Mouse (Mus musculus) urinary bladder, adult 18-20 months (tissue): Measurements from ENCODE around the gene Slc25a18.

Source experiments
- DNase-seq, 2 experiments: peaks; one replicate each; pipeline ENCODE4 v3.0.0; 2022; ENCODE audit warnings: low spot score in 2 of 2, mixed read lengths in 2 of 2

The Slc25a18 gene

GRCm38 (mm10) chr6:120773149-120773628 lies at the start of gene Slc25a18:
Slc25a18 (plus strand) TSS chr6:120773578.
- DNase-seq, result no peak

DNA sequence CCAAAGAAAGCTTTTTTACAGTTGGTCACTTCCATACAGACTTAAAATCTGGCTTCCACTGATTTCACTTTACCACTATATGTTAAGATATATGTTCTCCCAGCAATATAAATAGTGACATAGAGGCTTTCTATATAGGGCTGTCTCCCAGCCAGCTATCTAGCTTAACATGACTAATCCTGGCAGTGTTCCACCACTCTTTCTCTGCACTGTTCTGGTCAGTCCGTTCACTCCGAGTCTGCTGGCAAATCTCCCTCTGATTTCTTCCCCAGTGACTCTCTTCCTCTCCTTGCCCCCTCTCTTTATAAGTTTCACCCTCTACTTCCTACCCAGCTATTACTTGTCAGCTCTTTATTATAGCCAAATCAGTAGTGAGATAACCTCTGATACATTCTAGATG lies 47.4 kb upstream of the Slc25a18 start:
- no peak for DNase-seq

- DNase-seq, result no peak
These were observed 37.4 kb upstream of the Slc25a18 start for GRCm38 (mm10) chr6:120736011-120736410.

DNA sequence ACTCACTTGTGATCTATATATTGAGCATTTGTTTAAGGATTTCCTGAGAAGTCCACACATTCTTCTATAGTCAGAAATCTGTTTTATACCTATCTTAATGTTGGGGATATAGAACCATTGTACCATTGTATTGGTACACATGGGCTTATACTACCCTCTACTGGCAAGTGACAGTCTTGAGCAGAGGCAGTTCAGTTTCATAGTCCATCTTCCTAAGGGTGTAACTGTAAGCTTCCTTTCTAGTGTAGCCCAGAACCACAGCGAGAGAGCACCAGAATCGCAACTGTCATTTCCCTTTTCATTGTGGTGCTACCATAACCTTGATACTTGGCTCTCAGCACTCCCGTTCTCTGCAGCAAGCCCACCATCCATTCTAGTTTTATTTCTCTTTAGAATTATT lies 36.8 kb upstream of the Slc25a18 start:
- no peak for DNase-seq

DNA sequence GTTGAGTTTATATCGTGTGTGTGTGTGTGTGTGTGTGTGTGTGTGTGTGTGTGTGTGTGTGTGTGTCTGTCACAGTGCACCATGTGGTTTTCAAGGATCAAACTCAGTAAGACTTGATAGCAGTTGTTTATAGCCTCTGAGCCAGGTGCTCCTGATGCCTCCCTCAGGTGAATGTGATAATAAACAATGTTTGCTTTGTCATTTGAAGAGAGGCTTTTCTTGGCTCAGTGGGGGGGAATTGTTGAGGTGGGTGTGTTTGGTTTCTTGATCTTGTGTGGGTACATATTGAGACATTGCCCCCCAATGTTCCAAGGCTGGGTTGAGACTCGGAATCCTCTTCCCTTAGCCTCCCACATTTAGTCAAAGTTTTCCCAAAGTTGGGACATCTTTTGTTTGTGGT lies 30.2 kb upstream of the Slc25a18 start:
- no peak for DNase-seq

DNA sequence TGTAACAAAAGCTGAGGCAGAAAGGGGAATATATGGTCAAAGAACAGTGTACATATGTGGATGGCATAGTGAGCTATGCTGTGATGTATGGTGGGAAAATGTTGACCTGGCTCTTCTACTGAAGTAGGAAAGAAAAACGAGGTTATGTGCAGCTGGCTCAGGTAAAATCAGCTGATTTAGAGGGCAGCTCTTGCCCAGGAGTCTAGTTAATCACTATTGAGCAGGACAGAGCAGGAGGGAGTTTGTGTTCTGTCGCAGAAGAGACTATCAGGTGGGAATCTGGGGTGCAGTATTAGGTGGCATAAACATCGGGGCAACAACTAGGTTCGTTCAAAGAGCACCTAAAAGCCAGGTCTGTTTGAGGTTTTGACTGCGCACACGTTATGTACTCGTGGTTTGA lies 29.1 kb upstream of the Slc25a18 start:
- DNase-seq, result no peak

- no peak for DNase-seq
These were observed 27.0 kb upstream of the Slc25a18 start for GRCm38 (mm10) chr6:120746416-120746815.

DNA sequence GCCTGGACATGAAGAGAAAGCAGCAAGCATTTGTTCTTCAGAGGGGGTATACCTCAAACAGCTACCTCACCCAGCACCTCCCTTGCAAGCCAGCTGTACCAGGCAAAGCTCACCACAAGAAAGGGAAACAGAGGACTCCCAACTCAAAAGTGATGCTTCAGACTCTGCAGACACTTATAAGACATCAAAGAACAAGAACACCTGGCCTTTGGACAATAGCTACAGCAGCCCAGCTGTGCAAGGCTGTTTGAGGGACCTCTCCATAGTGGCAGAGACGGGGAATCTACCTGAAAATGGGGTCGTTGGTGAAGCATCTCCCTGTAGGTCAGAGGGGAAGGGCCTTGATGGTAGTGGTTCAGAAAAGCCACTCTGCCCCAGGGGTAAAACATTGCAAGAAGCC lies 12.2 kb upstream of the Slc25a18 start:
- no peak for DNase-seq

GRCm38 (mm10) chr6:120769972-120770371 lies 3.4 kb upstream of the Slc25a18 start:
- DNase-seq, result no peak

DNA sequence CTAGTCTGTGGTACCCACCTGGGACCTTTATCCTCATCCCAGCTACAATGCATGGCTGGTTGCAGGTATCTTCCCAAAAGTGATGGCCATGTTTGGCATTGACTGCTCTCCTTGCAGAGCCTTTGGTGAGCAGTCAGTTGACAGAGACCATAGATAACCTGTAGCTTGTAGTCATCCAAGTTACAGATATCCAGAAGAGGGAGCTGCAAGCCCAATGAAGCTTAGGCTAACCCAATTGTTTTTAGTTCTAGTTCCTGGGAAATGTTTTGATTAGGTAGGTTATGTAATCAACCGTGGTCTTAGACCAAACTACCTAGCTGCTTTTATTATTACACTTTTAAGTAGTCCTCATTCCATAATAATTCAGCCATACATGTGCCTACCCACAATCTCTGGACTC lies 2.0 kb upstream of the Slc25a18 start:
- DNase-seq, result no peak

GRCm38 (mm10) chr6:120772025-120772424 lies 1.4 kb upstream of the Slc25a18 start:
- DNase-seq, result no peak

GRCm38 (mm10) chr6:120773763-120774162 lies 385 bp downstream of the Slc25a18 start:
- no peak for DNase-seq

DNA sequence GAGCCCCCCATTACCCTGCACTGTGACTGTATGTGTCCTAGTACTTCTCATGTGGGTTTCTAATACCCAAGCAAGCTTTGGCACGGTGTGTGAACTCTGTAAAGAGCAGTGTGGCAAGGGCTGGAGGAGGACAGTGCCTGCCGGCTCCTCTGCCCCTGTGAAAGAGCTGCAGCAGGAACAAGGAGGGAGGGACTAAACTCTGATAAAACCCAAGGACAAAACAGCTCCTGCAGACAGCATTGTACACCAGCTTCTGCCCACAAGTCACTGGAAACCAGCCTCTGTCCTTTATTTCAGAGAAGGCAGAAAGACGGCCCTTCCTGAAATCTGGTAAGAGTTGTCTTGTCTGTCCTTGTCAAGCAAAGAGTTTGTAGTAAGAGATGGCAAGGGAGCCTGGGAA lies 2.9 kb downstream of the Slc25a18 start:
- DNase-seq, result no peak

DNA sequence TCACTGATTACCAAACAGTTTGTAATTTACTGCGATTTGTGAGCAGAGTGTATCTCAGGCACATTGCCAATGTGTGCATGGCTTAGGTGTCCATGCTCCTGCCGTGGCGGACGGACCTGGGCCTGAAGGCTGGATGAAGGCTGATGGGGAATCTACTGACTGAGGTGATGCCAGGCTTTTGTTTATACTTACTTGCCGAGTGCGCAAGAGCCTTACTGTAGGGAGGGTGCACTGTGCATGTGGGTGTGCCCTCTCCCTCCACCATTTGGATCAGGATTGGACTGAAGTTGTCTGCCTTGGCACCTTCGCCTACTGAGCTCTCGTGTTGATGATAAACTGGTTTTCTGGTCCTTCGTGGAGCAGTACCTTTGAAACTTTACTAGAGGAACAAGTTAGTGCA lies 4.2 kb downstream of the Slc25a18 start:
- no peak for DNase-seq

GRCm38 (mm10) chr6:120778226-120778625 lies 4.8 kb downstream of the Slc25a18 start:
- DNase-seq, result no peak

GRCm38 (mm10) chr6:120782948-120783347 lies 9.6 kb downstream of the Slc25a18 start:
- DNase-seq, result no peak

- DNase-seq, result no peak
These were observed 11.0 kb downstream of the Slc25a18 start for GRCm38 (mm10) chr6:120784351-120784750.

GRCm38 (mm10) chr6:120788068-120788607 lies 14.8 kb downstream of the Slc25a18 start:
- no peak for DNase-seq

DNA sequence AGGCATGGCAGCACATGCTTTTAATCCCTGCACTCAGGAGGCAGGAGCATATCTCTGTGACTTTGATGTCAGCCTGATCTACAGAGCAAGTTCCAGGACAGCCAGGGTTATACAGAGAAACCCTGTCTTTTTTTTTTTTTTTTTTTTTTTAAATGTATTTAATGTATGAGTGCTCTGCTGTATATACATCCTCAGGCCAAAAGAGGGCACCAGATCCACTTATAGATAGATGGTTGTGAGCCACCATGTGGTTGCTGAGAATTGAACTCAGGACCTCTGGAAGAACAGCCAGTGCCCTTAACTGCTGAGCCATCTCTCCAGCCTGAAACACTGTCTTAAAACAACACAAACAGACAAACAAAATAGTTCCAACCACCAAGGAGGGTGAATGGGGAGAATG lies 15.5 kb downstream of the Slc25a18 start:
- no peak for DNase-seq

- no peak for DNase-seq
These were observed 16.8 kb downstream of the Slc25a18 start for GRCm38 (mm10) chr6:120790153-120790552.

GRCm38 (mm10) chr6:120790717-120791116 lies 17.3 kb downstream of the Slc25a18 start:
- no peak for DNase-seq

DNA sequence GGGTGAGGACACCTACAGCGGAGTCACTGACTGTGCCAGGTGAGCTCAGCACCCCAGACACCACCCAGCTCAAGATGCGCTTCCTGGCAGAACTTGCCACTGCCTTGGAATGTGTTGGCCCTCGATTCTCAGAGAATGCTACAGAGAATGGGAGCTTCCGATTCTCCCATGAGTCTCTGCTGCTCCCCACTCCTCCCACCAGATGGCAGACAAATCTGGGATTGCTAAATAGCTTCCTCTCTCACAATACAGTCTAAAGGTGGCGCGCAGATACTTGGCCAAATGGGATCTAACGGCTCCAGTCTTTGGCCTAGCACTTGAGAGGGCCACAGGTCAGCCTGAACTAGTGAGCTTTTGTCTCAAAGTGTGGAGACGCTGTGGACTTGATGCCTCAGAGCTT lies 19.6 kb downstream of the Slc25a18 start:
- no peak for DNase-seq

GRCm38 (mm10) chr6:120795422-120796086 lies 22.2 kb downstream of the Slc25a18 start:
- no peak for DNase-seq

DNA sequence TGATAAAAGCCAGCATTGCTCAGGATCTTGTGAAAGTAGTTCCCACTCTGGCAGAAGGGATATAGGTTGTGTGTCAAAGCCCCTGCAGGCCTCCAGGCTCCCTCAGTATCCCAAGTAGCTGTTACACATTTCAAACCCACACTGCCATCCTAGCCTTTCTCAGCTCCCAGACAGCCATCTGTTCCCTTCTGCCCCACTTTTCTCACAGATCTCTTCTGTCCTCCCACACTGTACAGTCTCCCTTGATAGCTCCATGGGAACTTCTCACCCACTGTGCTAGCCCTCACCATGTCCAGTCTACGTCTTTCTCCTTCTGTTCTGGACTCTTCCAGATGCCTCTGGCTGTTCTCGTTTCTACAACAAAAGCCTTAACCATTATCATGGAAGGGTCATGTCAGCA lies 22.7 kb downstream of the Slc25a18 start:
- no peak for DNase-seq
